Mouse (Mus musculus): ENCODE results near the gene Auts2. TPM values are rescaled to one million over a fixed set of nuclear protein-coding genes. Genes with fewer than 3 reads are reported as not detected.

The Auts2 gene
- polyA plus RNA-seq, 1 experiment from 2014 or later = 4.4 TPM

DNA sequence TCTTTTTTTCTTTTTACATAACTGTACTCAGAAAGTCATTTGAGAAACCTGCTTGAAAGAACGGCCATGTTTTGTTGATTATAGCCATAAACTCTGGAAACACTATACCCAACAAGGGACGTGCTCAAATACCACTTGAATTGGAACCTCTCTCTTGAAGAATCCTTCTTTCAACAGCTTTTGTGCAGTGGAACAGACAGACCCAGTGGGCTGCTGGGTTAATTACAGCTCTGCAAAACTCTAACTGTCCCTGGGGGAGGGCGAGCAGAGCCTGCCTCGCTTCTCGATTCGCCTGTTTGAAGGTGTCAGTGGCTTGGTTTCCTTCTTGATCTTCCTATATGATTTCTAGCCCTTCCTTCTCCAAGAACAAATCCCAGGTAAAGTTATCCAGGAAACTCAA lies 805.7 kb downstream of the Auts2 start:
- Histone ChIP-seq H3K9ac (replicated peaks; ENCODE audit: low read depth) (no peak overlapping the region), H3K4me1 (ENCODE audit: insufficient read depth, low read depth, low read length) (no peaks in the 10 kb centered on the region), H3K36me3 (ENCODE audit: insufficient read depth, low read length) (no peaks in the 10 kb centered on the region), H3K27me3 (replicated peaks; ENCODE audit: insufficient read depth, low read length) (no peaks in the 10 kb centered on the region), H3K9me3 (ENCODE audit: low read length) (no peaks in the 10 kb centered on the region), H3K4me3 (ENCODE audit: low read depth, low read length) (no peak overlapping the region), H3K4me2 (replicated peaks; ENCODE audit: low read depth, low read length) (no peak overlapping the region), H3K27ac (ENCODE audit: low read length) (no peak overlapping the region)
- no peak for DNase-seq (ENCODE audit: low spot score)
- WGBS = 85% methylated on average over 6 of the region's 6 CpGs
- ATAC-seq = no peak
- TF ChIP-seq CTCF (IDR thresholded peaks at IDR 0.05) = no peak
- no peak for TF ChIP-seq EP300 (IDR thresholded peaks at IDR 0.05)

DNA sequence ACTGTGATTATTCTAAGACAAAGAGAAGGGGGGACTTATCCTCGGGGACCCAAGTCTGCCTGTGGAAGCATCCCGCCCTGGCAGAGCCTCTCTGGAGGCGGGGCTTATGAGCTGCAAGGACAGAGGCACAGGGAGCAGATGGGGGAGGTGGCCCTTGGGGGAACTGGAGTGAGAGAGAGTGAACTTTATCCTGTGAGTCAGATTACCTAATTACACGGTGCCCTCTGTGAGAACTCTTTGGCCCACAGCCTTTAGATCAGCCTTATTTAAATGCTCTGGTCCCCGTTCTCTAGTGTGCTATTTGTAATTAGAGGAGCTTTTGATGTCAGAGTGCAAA lies 809.9 kb downstream of the Auts2 start:
- Histone ChIP-seq H3K4me3 (ENCODE audit: low read depth, low read length) (no peak overlapping the region), H3K27ac (ENCODE audit: low read length) (no peak overlapping the region), H3K4me2 (replicated peaks; ENCODE audit: low read depth, low read length) (no peak overlapping the region), H3K27me3 (replicated peaks; ENCODE audit: insufficient read depth, low read length) (no peaks in the 10 kb centered on the region), H3K9me3 (ENCODE audit: low read length) (no peaks in the 10 kb centered on the region), H3K36me3 (ENCODE audit: insufficient read depth, low read length) (no peaks in the 10 kb centered on the region), H3K9ac (replicated peaks; ENCODE audit: low read depth) (no peak overlapping the region), H3K4me1 (ENCODE audit: insufficient read depth, low read depth, low read length) (no peaks in the 10 kb centered on the region)
- DNase-seq (ENCODE audit: low spot score) = no peak
- ATAC-seq = no peak
- WGBS = 16% methylated on average over 5 of the region's 5 CpGs
- TF ChIP-seq CTCF (IDR thresholded peaks at IDR 0.05) (no peak), EP300 (IDR thresholded peaks at IDR 0.05) (no peak)

DNA sequence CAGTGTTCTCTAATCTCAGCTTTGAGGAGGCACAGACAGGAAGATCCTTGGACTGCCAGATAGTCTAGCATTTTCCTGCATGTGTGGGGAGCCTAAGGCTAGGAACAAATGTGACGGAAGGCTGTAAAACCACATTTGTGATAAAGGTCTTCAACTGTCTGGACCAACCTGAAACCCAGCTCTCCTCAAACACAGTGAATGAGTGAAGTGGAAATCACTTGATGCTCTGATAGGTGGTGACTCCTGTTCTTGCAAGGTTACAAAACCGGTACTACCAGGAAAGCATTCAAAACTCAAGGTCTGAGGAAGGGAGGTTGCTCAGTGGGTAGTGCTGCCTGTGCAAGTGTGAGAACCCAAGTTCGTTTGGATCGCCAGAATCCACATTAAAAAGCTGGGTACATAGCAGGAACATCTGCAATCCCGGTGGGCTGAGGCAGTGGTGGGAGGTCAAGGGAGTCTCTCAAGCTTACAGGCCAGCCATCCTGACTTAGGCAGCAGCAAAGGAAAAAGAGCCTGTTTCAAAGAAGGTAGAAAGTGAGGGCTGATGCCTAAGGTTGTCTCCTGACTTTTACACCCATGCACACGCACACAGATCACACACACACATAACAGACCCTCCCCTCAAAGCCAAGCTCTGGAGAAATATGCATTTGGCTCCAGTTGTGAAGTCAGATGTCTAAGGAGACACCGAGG lies 810.4 kb downstream of the Auts2 start:
- 55% methylated on average over 7 of the region's 7 CpGs for WGBS
- Histone ChIP-seq H3K36me3 (ENCODE audit: insufficient read depth, low read length) (no peaks in the 10 kb centered on the region), H3K4me3 (ENCODE audit: low read depth, low read length) (no peak overlapping the region), H3K9ac (replicated peaks; ENCODE audit: low read depth) (no peak overlapping the region), H3K9me3 (ENCODE audit: low read length) (no peaks in the 10 kb centered on the region), H3K4me1 (ENCODE audit: insufficient read depth, low read depth, low read length) (no peaks in the 10 kb centered on the region), H3K27ac (ENCODE audit: low read length) (no peak overlapping the region), H3K27me3 (replicated peaks; ENCODE audit: insufficient read depth, low read length) (no peaks in the 10 kb centered on the region), H3K4me2 (replicated peaks; ENCODE audit: low read depth, low read length) (no peak overlapping the region)
- DNase-seq (ENCODE audit: low spot score) (peak; percentile 20), ATAC-seq (no peak)
- TF ChIP-seq EP300 (IDR thresholded peaks at IDR 0.05) = no peak
- TF ChIP-seq CTCF (IDR thresholded peaks at IDR 0.05) = no peak

DNA sequence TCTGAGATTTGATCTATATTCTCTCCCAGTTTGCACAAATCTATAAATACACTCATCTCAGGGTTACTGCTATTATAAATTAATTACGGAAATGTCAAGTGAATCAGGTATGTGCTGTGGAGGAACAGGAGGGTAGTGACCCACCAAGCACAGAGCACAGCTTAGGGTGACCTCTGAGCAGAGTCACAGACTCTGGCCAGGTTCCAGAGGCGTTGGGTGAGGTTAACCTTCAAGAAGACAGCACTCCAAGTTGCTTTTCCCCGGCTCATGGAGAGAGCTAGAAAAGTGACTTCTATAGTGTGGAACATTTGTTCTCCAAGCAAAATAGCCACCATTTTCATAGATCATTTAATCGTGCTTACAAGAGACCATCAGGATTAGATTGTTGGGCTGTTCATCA lies 813.7 kb downstream of the Auts2 start:
- Histone ChIP-seq H3K9ac (replicated peaks; ENCODE audit: low read depth) (no peak overlapping the region), H3K36me3 (ENCODE audit: insufficient read depth, low read length) (no peaks in the 10 kb centered on the region), H3K27me3 (replicated peaks; ENCODE audit: insufficient read depth, low read length) (no peaks in the 10 kb centered on the region), H3K9me3 (ENCODE audit: low read length) (no peaks in the 10 kb centered on the region), H3K4me1 (ENCODE audit: insufficient read depth, low read depth, low read length) (no peaks in the 10 kb centered on the region), H3K27ac (ENCODE audit: low read length) (no peak overlapping the region), H3K4me2 (replicated peaks; ENCODE audit: low read depth, low read length) (no peak overlapping the region), H3K4me3 (ENCODE audit: low read depth, low read length) (no peak overlapping the region)
- no peak for TF ChIP-seq CTCF (IDR thresholded peaks at IDR 0.05)
- no peak for TF ChIP-seq EP300 (IDR thresholded peaks at IDR 0.05)
- WGBS = 68% methylated on average over 4 of the region's 4 CpGs
- ATAC-seq = no peak
- no peak for DNase-seq (ENCODE audit: low spot score)

DNA sequence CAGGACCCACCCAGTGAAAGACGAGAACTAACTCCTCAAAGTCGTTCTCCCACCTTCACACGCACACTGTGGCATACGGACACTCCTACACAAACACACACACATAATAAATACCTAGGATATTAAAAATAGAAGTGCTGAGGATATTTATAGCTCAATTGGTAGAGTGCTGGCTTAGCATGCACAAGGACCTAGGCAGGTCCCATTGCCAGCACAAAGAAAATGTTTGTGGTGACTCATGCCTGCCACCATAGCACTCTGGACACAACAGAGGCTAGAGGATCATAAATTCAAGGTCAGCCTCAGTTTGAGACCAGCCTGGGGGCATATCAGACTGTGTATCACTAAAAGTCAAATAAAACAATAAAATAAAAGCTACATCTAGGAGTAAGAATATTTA lies 815.2 kb downstream of the Auts2 start:
- Histone ChIP-seq H3K4me2 (replicated peaks; ENCODE audit: low read depth, low read length) (no peak overlapping the region), H3K9ac (replicated peaks; ENCODE audit: low read depth) (no peak overlapping the region), H3K4me1 (ENCODE audit: insufficient read depth, low read depth, low read length) (no peaks in the 10 kb centered on the region), H3K27ac (ENCODE audit: low read length) (no peak overlapping the region), H3K36me3 (ENCODE audit: insufficient read depth, low read length) (no peaks in the 10 kb centered on the region), H3K27me3 (replicated peaks; ENCODE audit: insufficient read depth, low read length) (no peaks in the 10 kb centered on the region), H3K9me3 (ENCODE audit: low read length) (no peaks in the 10 kb centered on the region), H3K4me3 (ENCODE audit: low read depth, low read length) (no peak overlapping the region)
- no peak for TF ChIP-seq EP300 (IDR thresholded peaks at IDR 0.05)
- no peak for TF ChIP-seq CTCF (IDR thresholded peaks at IDR 0.05)
- WGBS = 82% methylated on average over 4 of the region's 4 CpGs
- DNase-seq (ENCODE audit: low spot score) (no peak), ATAC-seq (no peak)

DNA sequence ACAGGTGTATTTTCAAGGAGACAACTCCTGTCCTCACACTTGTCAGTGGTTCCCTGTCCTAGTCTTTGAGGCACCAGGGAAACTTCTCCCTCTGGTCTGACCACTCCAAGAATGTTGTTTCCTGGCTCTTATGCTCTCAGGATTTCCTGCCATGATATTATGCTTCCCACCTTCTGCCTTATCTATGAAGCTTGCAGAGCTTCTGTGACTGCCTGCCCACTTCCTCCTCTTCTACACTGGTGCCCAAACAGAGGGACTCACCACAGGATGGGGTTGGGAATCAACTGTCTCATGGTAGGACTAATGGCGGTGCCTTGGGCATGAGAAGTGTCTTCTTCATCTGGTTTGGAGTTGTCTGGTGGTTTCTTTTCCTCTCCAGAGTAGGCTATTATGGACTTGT lies 818.6 kb downstream of the Auts2 start:
- no peak overlapping the region for H3K9ac ChIP-seq (replicated peaks; ENCODE audit: low read depth)
- 77% methylated on average over 1 of the region's 1 CpGs for WGBS
- H3K27ac ChIP-seq (ENCODE audit: low read length) = no peak overlapping the region
- no peak overlapping the region for H3K4me3 ChIP-seq (ENCODE audit: low read depth, low read length)
- no peaks in the 10 kb centered on the region for H3K27me3 ChIP-seq (replicated peaks; ENCODE audit: insufficient read depth, low read length)
- no peaks in the 10 kb centered on the region for H3K9me3 ChIP-seq (ENCODE audit: low read length)
- TF ChIP-seq EP300 (IDR thresholded peaks at IDR 0.05) (no peak), CTCF (IDR thresholded peaks at IDR 0.05) (no peak)
- no peak for ATAC-seq
- H3K36me3 ChIP-seq (ENCODE audit: insufficient read depth, low read length) = no peaks in the 10 kb centered on the region
- H3K4me2 ChIP-seq (replicated peaks; ENCODE audit: low read depth, low read length) = no peak overlapping the region
- no peaks in the 10 kb centered on the region for H3K4me1 ChIP-seq (ENCODE audit: insufficient read depth, low read depth, low read length)
- DNase-seq (ENCODE audit: low spot score) = no peak

DNA sequence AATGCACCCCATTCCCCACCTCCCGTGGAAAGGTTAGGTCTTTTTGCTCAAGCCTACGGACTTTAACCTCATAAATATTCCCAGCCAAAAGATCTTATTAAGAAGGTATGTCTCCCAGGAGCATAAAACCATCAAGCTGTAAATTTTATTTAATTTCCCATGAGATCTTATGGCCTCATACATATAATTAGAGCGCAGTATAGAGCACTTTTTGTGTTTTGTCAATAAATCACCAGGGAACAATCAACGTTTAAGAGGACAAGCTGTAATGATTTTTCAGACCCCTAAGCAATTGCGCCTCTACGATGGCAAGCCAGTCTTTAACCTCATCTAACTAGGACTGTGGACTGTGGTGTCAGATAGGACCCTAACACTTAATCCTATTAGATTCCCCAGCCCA lies 820.4 kb downstream of the Auts2 start:
- Histone ChIP-seq H3K4me1 (ENCODE audit: insufficient read depth, low read depth, low read length) (no peaks in the 10 kb centered on the region), H3K27me3 (replicated peaks; ENCODE audit: insufficient read depth, low read length) (no peaks in the 10 kb centered on the region), H3K4me3 (ENCODE audit: low read depth, low read length) (no peak overlapping the region), H3K36me3 (ENCODE audit: insufficient read depth, low read length) (no peaks in the 10 kb centered on the region), H3K9me3 (ENCODE audit: low read length) (no peaks in the 10 kb centered on the region), H3K9ac (replicated peaks; ENCODE audit: low read depth) (no peak overlapping the region), H3K27ac (ENCODE audit: low read length) (no peak overlapping the region), H3K4me2 (replicated peaks; ENCODE audit: low read depth, low read length) (no peak overlapping the region)
- TF ChIP-seq CTCF (IDR thresholded peaks at IDR 0.05) (no peak), EP300 (IDR thresholded peaks at IDR 0.05) (no peak)
- 83% methylated on average over 6 of the region's 6 CpGs for WGBS
- no peak for DNase-seq (ENCODE audit: low spot score)
- no peak for ATAC-seq

Data from lung, postnatal 0 days (tissue).